Mouse (Mus musculus) C2C12 (cell line): Measurements from ENCODE around the gene Spata31d1b. TPM values are rescaled to one million over a fixed set of nuclear protein-coding genes. Genes with fewer than 3 reads are reported as not detected.
"Not testable (repeated sequence)": the region's sequence is repeated elsewhere in the genome, so short reads cannot be mapped to it uniquely, and the experiment has no call there.

Experiments used
- H3K27me3 ChIP-seq: one replicate; pipeline ENCODE4 v1.6.1; 2011; ENCODE audit not compliant: control insufficient read depth, insufficient read depth, insufficient read length
- H3K36me3 ChIP-seq: one replicate; pipeline ENCODE4 v1.6.1; 2011; ENCODE audit not compliant: control insufficient read depth, insufficient read depth
- H3K4me3 ChIP-seq: one replicate; pipeline ENCODE4 v1.5.1; 2011; ENCODE audit warnings: mild to moderate bottlenecking, control low read depth; ENCODE audit not compliant: poor library complexity, insufficient read depth, severe bottlenecking
- H3K79me2 ChIP-seq: one replicate; pipeline ENCODE4 v1.6.1; 2011; ENCODE audit not compliant: control insufficient read depth, insufficient read depth
- H3K79me3 ChIP-seq: one replicate; pipeline ENCODE4 v1.6.1; 2011; ENCODE audit warnings: low read depth, control low read depth
- H3ac ChIP-seq: one replicate; pipeline ENCODE3; 2011; ENCODE audit warnings: low read depth; ENCODE audit not compliant: control insufficient read depth, insufficient read length
- CEBPB ChIP-seq: IDR thresholded peaks from one replicate; pipeline ENCODE4 v1.6.1; 2011; ENCODE audit warnings: low read depth, mild to moderate bottlenecking, control low read depth, moderate library complexity
- CTCF ChIP-seq: IDR thresholded peaks from one replicate; pipeline ENCODE4 v1.5.1; 2011; ENCODE audit not compliant: control insufficient read depth, insufficient read depth, insufficient read length
- FOSL1 ChIP-seq: IDR thresholded peaks from one replicate; pipeline ENCODE4 v1.8.0; 2011; ENCODE audit warnings: mild to moderate bottlenecking, low read length; ENCODE audit not compliant: poor library complexity, insufficient read depth, severe bottlenecking
- MAX ChIP-seq: IDR thresholded peaks from one replicate; pipeline ENCODE4 v1.6.1; 2011; ENCODE audit warnings: mild to moderate bottlenecking, control low read depth
- MYOD1 ChIP-seq: IDR thresholded peaks from one replicate; pipeline ENCODE4 v1.6.1; 2011; ENCODE audit warnings: low read depth; ENCODE audit not compliant: control insufficient read depth, insufficient read length
- MYOG ChIP-seq: IDR thresholded peaks from one replicate; pipeline ENCODE4 v1.6.1; 2011; ENCODE audit not compliant: control insufficient read depth, insufficient read length; ENCODE audit errors: extremely low read depth
- USF1 ChIP-seq: IDR thresholded peaks from one replicate; pipeline ENCODE4 v1.6.1; 2011; ENCODE audit warnings: low read depth, mild to moderate bottlenecking, control low read depth, moderate library complexity
- polyA plus RNA-seq: library from polyadenylated mRNA; unstranded; fragments of >200 nt; fragmentation: generic; extraction: Trizol; gene quantifications from one replicate; pipeline ENCODE4 v1.2.1, GENCODE M21; 2012; ENCODE audit warnings: missing spikeins

Gene Spata31d1b
- polyA plus RNA-seq, 1 experiment = not detected

- Histone ChIP-seq H3K79me3 (no peaks in the 10 kb centered on the region), H3ac (no peak overlapping the region), H3K36me3 (no peaks in the 10 kb centered on the region), H3K4me3 (no peak overlapping the region), H3K79me2 (no peaks in the 10 kb centered on the region), H3K27me3 (peaks cover 16% of the 10 kb centered on the region)
- TF ChIP-seq CEBPB = no peak
Measured at GRCm38 (mm10) chr13:59699131-59699530, 13.0 kb upstream of the Spata31d1b start.

- not testable (repeated sequence) for H3K79me2 ChIP-seq, H3K4me3 ChIP-seq
Measured at GRCm38 (mm10) chr13:59700137-59700536, 11.9 kb upstream of the Spata31d1b start.

GRCm38 (mm10) chr13:59703514-59703913 is 8.6 kb upstream of the Spata31d1b start:
- no peaks in the 10 kb centered on the region for H3K79me2 ChIP-seq
- H3K36me3 ChIP-seq = no peaks in the 10 kb centered on the region
- H3K27me3 ChIP-seq = peaks cover 25% of the 10 kb centered on the region
- no peak overlapping the region for H3K4me3 ChIP-seq
- no peaks in the 10 kb centered on the region for H3K79me3 ChIP-seq
- no peak overlapping the region for H3ac ChIP-seq
- no peak for TF ChIP-seq MAX
- no peak for TF ChIP-seq MYOG
- TF ChIP-seq USF1 = no peak
- TF ChIP-seq CEBPB = no peak
- TF ChIP-seq CTCF = no peak
- no peak for TF ChIP-seq MYOD1
- TF ChIP-seq FOSL1 = no peak

More at GRCm38 (mm10) chr13:59700137-59700536, 11.9 kb upstream of the Spata31d1b start:
- peaks cover 23% of the 10 kb centered on the region for H3K27me3 ChIP-seq
- H3K36me3 ChIP-seq, H3ac ChIP-seq, H3K79me3 ChIP-seq: not testable (repeated sequence)

GRCm38 (mm10) chr13:59704562-59704961 is 7.5 kb upstream of the Spata31d1b start:
- H3K27me3 ChIP-seq = peaks cover 26% of the 10 kb centered on the region
- no peak overlapping the region for H3K4me3 ChIP-seq
- H3K79me3 ChIP-seq = no peaks in the 10 kb centered on the region
- no peaks in the 10 kb centered on the region for H3K36me3 ChIP-seq
- H3ac ChIP-seq = no peak overlapping the region
- H3K79me2 ChIP-seq = no peaks in the 10 kb centered on the region
- no peak for TF ChIP-seq USF1
- TF ChIP-seq MAX = no peak
- TF ChIP-seq CEBPB = no peak
- TF ChIP-seq FOSL1 = no peak
- no peak for TF ChIP-seq MYOG
- TF ChIP-seq MYOD1 = no peak
- no peak for TF ChIP-seq CTCF

- Histone ChIP-seq H3K4me3 (no peak within 1 kb of the TSS), H3K79me2 (no peaks in the 10 kb centered on the region), H3K79me3 (no peaks in the 10 kb centered on the region), H3K36me3 (no peaks in the 10 kb centered on the region), H3ac (no peak within 1 kb of the TSS), H3K27me3 (peaks cover 18% of the 10 kb centered on the region)
- TF ChIP-seq CTCF = no peak
- no peak for TF ChIP-seq CEBPB
- TF ChIP-seq MAX = no peak
- TF ChIP-seq FOSL1 = no peak
- TF ChIP-seq MYOG = no peak
- no peak for TF ChIP-seq MYOD1
- no peak for TF ChIP-seq USF1
Measured at GRCm38 (mm10) chr13:59710230-59710629, 1.9 kb upstream of the Spata31d1b start, which contains the start of gene Spata31d1a. Gene Spata31d1a, minus strand, starts transcription at chr13:59710330.

- Histone ChIP-seq H3K36me3 (no peaks in the 10 kb centered on the region), H3K79me3 (no peaks in the 10 kb centered on the region), H3ac (no peak overlapping the region), H3K79me2 (no peaks in the 10 kb centered on the region), H3K27me3 (peaks cover 22% of the 10 kb centered on the region), H3K4me3 (no peak overlapping the region)
- TF ChIP-seq USF1 = no peak
- no peak for TF ChIP-seq CEBPB
- no peak for TF ChIP-seq CTCF
- no peak for TF ChIP-seq FOSL1
- no peak for TF ChIP-seq MAX
- no peak for TF ChIP-seq MYOG
- no peak for TF ChIP-seq MYOD1
Measured at GRCm38 (mm10) chr13:59713710-59714109, 1.6 kb downstream of the Spata31d1b start.

- H3K4me3 ChIP-seq, H3K79me3 ChIP-seq, H3K36me3 ChIP-seq, H3K79me2 ChIP-seq, H3ac ChIP-seq: not testable (repeated sequence)
- peaks cover 36% of the 10 kb centered on the region for H3K27me3 ChIP-seq
Measured at GRCm38 (mm10) chr13:59718857-59719440, 6.9 kb downstream of the Spata31d1b start.
